Mouse (Mus musculus) CH12.LX (cell line): ENCODE measurements around the gene Akap10. TPM values are rescaled to one million over a fixed set of nuclear protein-coding genes. Genes with fewer than 3 reads are reported as not detected.
A peak's percentile ranks its signal among the peaks of the same experiment; 100 is the strongest.

ENCODE experiments used
- DNase-seq: peaks from one replicate; pipeline ENCODE4 v3.0.0-alpha.2; 2013; ENCODE audit errors: extremely low read depth
- H3K27ac ChIP-seq: 2 replicates; pipeline ENCODE4 v1.5.1; 2012; ENCODE audit warnings: low read depth, mild to moderate bottlenecking, control low read depth, moderate library complexity; ENCODE audit not compliant: insufficient read depth
- H3K27me3 ChIP-seq: replicated peaks from 2 replicates; pipeline ENCODE3; 2012; ENCODE audit warnings: inconsistent platforms
- H3K36me3 ChIP-seq, 2 experiments: replicated peaks in 1 of 2; 2 replicates each; pipeline versions ENCODE3 to v1.6.1; 2012; ENCODE audit warnings: inconsistent platforms in 1 of 2, low read length in 1 of 2, mild to moderate bottlenecking in 1 of 2, mixed read lengths in 1 of 2, moderate library complexity in 1 of 2; ENCODE audit not compliant: control insufficient read depth in 1 of 2, insufficient read depth in 1 of 2
- H3K4me1 ChIP-seq, 2 experiments: 2 replicates each; pipeline ENCODE4 v1.6.1; 2012; ENCODE audit warnings: inconsistent platforms in 1 of 2, moderate library complexity in 1 of 2; ENCODE audit not compliant: insufficient read depth in 2 of 2, control insufficient read depth in 1 of 2
- H3K4me2 ChIP-seq: 2 replicates; pipeline ENCODE4 v1.6.1; 2012; ENCODE audit warnings: low read depth, mild to moderate bottlenecking, control low read depth; ENCODE audit not compliant: poor library complexity, insufficient read depth, severe bottlenecking
- H3K4me3 ChIP-seq, 3 experiments: fragments of 150-350 bp in 1 of 3; sonication (generic) in 1 of 3; replicated peaks in 1 of 3; 2 replicates each; pipeline versions ENCODE3 to v1.5.1; 2011 to 2012; ENCODE audit warnings: low read depth in 2 of 3, low read length in 2 of 3, mild to moderate bottlenecking in 2 of 3, moderate library complexity in 2 of 3, control low read depth in 1 of 3, improper control_type of control experiment in 1 of 3, inconsistent platforms in 1 of 3, mixed read lengths in 1 of 3; ENCODE audit not compliant: poor library complexity in 1 of 3
- H3K79me2 ChIP-seq: replicated peaks from 2 replicates; pipeline ENCODE4 v1.6.1; 2012; ENCODE audit warnings: mild to moderate bottlenecking, moderate library complexity; ENCODE audit not compliant: control insufficient read depth, poor library complexity, insufficient read depth, severe bottlenecking; ENCODE audit errors: extremely low read depth
- H3K9ac ChIP-seq: 2 replicates; pipeline ENCODE4 v1.6.1; 2012; ENCODE audit warnings: low read depth, mild to moderate bottlenecking, control low read depth, moderate library complexity; ENCODE audit not compliant: insufficient read depth
- H3K9me3 ChIP-seq: replicated peaks from 2 replicates; pipeline ENCODE3; 2012; ENCODE audit warnings: low read length, inconsistent platforms, mixed read lengths
- CHD1 ChIP-seq: IDR thresholded peaks from 2 replicates; pipeline ENCODE4 v1.6.1; 2012; ENCODE audit warnings: low read depth, low read length, improper control_type of control experiment, inconsistent platforms
- CTCF ChIP-seq, 2 experiments: IDR thresholded peaks in 1 of 2; conservative IDR thresholded peaks in 1 of 2; 2 replicates each; pipeline ENCODE4 v1.5.1; 2011 to 2012; ENCODE audit warnings: low read depth in 2 of 2, low read length in 2 of 2, improper control_type of control experiment in 1 of 2, inconsistent platforms in 1 of 2, mild to moderate bottlenecking in 1 of 2, moderate library complexity in 1 of 2
- GABPA ChIP-seq: IDR thresholded peaks from 2 replicates; pipeline ENCODE4 v1.6.1; 2012; ENCODE audit warnings: low read depth, low read length, improper control_type of control experiment, inconsistent platforms; ENCODE audit not compliant: insufficient replicate concordance
- MAFK ChIP-seq: IDR thresholded peaks from 2 replicates; pipeline ENCODE4 v1.6.1; 2011; ENCODE audit warnings: low read length, improper control_type of control experiment; ENCODE audit not compliant: insufficient replicate concordance
- MAX ChIP-seq: IDR thresholded peaks from 2 replicates; pipeline ENCODE4 v1.6.1; 2011; ENCODE audit warnings: low read length, improper control_type of control experiment
- MEF2A ChIP-seq: IDR thresholded peaks from 2 replicates; pipeline ENCODE4 v1.6.1; 2014; ENCODE audit warnings: low read depth, mild to moderate bottlenecking, inconsistent platforms, low read length, improper control_type of control experiment, borderline replicate concordance
- MYC ChIP-seq: IDR thresholded peaks from 2 replicates; pipeline ENCODE4 v1.6.1; 2011; ENCODE audit warnings: low read depth, mild to moderate bottlenecking, improper control_type of control experiment, low read length
- PAX5 ChIP-seq: IDR thresholded peaks from 2 replicates; pipeline ENCODE4 v1.6.1; 2012; ENCODE audit warnings: low read length, inconsistent platforms, mixed read lengths
- POLR2A ChIP-seq: IDR thresholded peaks from 2 replicates; pipeline ENCODE4 v1.6.1; 2011; ENCODE audit warnings: low read depth, mild to moderate bottlenecking, improper control_type of control experiment, low read length
- RCOR1 ChIP-seq: conservative IDR thresholded peaks from 2 replicates; pipeline ENCODE4 v1.6.1; 2012; ENCODE audit warnings: low read depth, mild to moderate bottlenecking, inconsistent platforms, low read length, improper control_type of control experiment
- SMC3 ChIP-seq: IDR thresholded peaks from 2 replicates; pipeline ENCODE4 v1.6.1; 2011; ENCODE audit warnings: low read depth, low read length, improper control_type of control experiment
- TBP ChIP-seq: conservative IDR thresholded peaks from 2 replicates; pipeline ENCODE4 v1.6.1; 2011; ENCODE audit warnings: low read depth, low read length, improper control_type of control experiment
- TCF12 ChIP-seq: IDR thresholded peaks from 2 replicates; pipeline ENCODE4 v1.6.1; 2014; ENCODE audit warnings: low read depth, mild to moderate bottlenecking, inconsistent platforms, low read length, improper control_type of control experiment
- UBTF ChIP-seq: IDR thresholded peaks from 2 replicates; pipeline ENCODE4 v1.6.1; 2012; ENCODE audit warnings: low read depth, mild to moderate bottlenecking, inconsistent platforms, low read length, improper control_type of control experiment, moderate library complexity
- USF2 ChIP-seq: conservative IDR thresholded peaks from 2 replicates; pipeline ENCODE4 v1.6.1; 2011; ENCODE audit warnings: low read depth, low read length, improper control_type of control experiment
- ZC3H11A ChIP-seq: IDR thresholded peaks from 2 replicates; pipeline ENCODE4 v1.6.1; 2012; ENCODE audit warnings: low read depth, mild to moderate bottlenecking, inconsistent platforms, low read length, improper control_type of control experiment
- ZKSCAN1 ChIP-seq: IDR thresholded peaks from 2 replicates; pipeline ENCODE4 v1.6.1; 2012; ENCODE audit warnings: low read depth, inconsistent platforms, low read length, improper control_type of control experiment, borderline replicate concordance
- ZMIZ1 ChIP-seq: IDR thresholded peaks from 2 replicates; pipeline ENCODE4 v1.6.1; 2012; ENCODE audit warnings: low read depth, mild to moderate bottlenecking, inconsistent platforms, low read length, improper control_type of control experiment
- ZNF384 ChIP-seq: IDR thresholded peaks from 2 replicates; pipeline ENCODE4 v1.6.1; 2012; ENCODE audit warnings: low read depth, low read length, improper control_type of control experiment, inconsistent platforms
- dilution Hi-C: fragments of 300-500 bp; cut with MboI; formaldehyde crosslinking; loops from 2 replicates; pipeline ENCODE4 v1.14.3; 2020; ENCODE audit warnings: low sequenced_read_pairs; ENCODE audit not compliant: extremely low pct_unique_long_range_greater_than_20kb, extremely low pct_ligation_motif_present
- in situ Hi-C: fragments of 300-500 bp; cut with MboI; formaldehyde crosslinking; loops from 3 replicates; pipeline ENCODE4 v1.14.3; 2019; ENCODE audit warnings: low sequenced_read_pairs, low pct_ligation_motif_present, low pct_unique_long_range_greater_than_20kb, mixed read lengths
- polyA plus RNA-seq: library from polyadenylated mRNA; unstranded; fragments of >175 nt; gene quantifications from 2 replicates; pipeline ENCODE4 v1.2.1, GENCODE M21; 2012; ENCODE audit warnings: low read depth; ENCODE audit not compliant: insufficient read length
- total RNA-seq, 2 experiments: library from RNA; depleted of rRNA; stranded (reverse); fragments of 300-350 nt in 1 of 2; fragments of >200 nt in 1 of 2; gene quantifications; 2 replicates each; pipeline ENCODE4 v1.2.3; 2012 to 2014

Akap10 gene
- total and polyA plus RNA-seq, 3 experiments: 24.1 to 38.4 (median 25.3) TPM

DNA sequence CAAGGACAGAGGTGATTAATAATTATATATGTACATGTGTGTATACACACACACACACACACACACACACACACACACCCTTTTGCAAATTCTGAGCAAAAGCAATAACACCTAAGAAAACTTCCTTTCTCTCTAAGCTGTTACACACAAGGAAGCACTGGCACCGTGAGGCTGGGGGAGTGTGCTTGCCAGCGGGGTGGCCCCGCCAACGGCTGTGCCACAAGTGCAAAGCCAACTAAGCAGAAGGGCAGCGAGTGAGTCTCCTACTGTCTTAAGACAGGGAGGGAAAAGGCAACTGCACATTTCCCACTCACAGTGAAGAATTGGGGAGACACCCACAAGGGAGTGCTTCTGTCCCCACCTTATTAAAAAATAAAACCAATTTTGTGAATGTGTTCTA lies 58.2 kb downstream of the Akap10 start (continued):
- TF ChIP-seq ZC3H11A: no peak
- TF ChIP-seq, all 38 proteins: peak for 0

DNA sequence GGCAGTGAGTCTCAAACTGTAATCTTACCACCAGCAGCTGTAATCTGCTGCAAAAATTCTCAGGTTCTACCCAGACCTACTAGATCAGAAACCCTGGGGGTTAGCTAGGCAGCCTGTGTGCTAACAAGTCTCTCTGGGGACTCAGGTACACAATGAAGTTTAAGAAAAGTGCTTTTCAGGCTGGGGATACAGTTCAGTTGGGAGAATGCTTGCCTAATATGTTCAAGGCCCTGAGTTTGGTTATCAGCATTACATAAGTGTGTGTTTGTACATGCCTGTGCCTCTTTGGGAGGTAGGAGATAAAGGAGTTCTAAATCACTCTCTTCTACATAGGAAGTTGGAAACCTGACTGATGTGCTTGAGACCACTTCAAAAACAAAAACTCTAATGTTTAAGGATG lies 63.2 kb downstream of the Akap10 start:
- TF ChIP-seq MAX (no peak), ZMIZ1 (no peak), CTCF (conservative IDR thresholded peaks at IDR 0.05 in 1 of 2, IDR thresholded peaks at IDR 0.05 in 1 of 2; ENCODE audit: low read depth in 2 of 2, low read length in 2 of 2) (no peak)
- in situ Hi-C loops (no loop called here), dilution Hi-C loops (no loop called here)
- DNase-seq: no peak
- H3K9ac ChIP-seq: no peak overlapping the region
- no peak overlapping the region for H3K4me3 ChIP-seq
- H3K4me2 ChIP-seq: no peak overlapping the region
- no peaks in the 10 kb centered on the region for H3K79me2 ChIP-seq
- H3K4me1 ChIP-seq: peaks cover 3 to 10% of the 10 kb centered on the region in 2 experiments; a peak in 3 of 4 replicates
- no peaks in the 10 kb centered on the region for H3K27me3 ChIP-seq
- no peak overlapping the region for H3K27ac ChIP-seq
- H3K9me3 ChIP-seq: no peaks in the 10 kb centered on the region
- peaks cover 26 to 62% of the 10 kb centered on the region in 2 experiments for H3K36me3 ChIP-seq

DNA sequence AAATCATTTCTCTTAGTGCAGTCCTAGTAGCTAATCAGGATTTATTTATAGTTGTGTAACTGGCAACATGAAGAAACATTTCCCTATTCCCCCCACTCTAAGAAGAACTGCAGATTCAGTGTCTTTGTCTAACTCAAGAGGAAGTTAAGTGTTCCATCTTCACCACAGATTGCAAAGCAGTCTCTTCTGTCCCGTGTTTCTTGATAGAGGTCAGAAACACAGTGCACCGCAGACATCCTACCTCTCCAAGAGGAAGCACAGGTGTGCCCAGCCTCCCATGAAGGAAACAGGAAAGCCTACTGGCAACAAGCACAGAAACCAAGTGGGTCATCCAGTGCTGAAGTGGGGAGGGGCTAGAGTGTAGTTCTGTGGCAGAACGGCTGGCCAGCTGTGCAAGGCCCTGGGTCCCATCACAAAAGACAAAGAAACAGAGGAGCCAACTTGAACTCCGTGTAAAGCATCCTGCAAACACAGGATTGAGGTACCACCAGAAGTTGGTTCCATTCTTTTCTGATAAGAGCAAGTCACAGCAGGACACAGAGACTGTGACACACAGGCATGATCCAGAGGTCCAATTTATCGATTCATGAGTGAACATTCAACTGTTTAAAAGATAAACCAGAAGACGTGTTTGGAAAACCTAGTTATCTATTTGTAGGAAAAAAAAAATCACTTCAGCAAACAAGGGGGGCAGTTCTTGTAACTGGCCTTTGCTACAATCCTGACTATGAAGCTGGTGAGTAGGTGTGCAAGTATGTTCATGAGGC lies 68.1 kb downstream of the Akap10 start:
- Histone ChIP-seq H3K27me3 (no peaks in the 10 kb centered on the region), H3K27ac (no peak overlapping the region), H3K9me3 (no peaks in the 10 kb centered on the region), H3K4me3 (no peak overlapping the region), H3K4me1 (peaks cover 4 to 19% of the 10 kb centered on the region in 2 experiments; a peak in 3 of 4 replicates), H3K4me2 (no peak overlapping the region), H3K36me3 (peaks cover 2 to 20% of the 10 kb centered on the region in 2 experiments), H3K79me2 (no peaks in the 10 kb centered on the region), H3K9ac (no peak overlapping the region)
- dilution Hi-C loops: no loop called here
- in situ Hi-C loops: no loop called here
- TF ChIP-seq PAX5 (no peak), UBTF (no peak), RCOR1 (no peak), MEF2A (no peak), ZKSCAN1 (no peak), MAFK (no peak), USF2 (no peak), TBP (no peak), CTCF (conservative IDR thresholded peaks at IDR 0.05 in 1 of 2, IDR thresholded peaks at IDR 0.05 in 1 of 2; ENCODE audit: low read depth in 2 of 2, low read length in 2 of 2) (no peak), MYC (no peak), CHD1 (no peak), POLR2A (no peak), TCF12 (no peak), ZNF384 (no peak), SMC3 (no peak), GABPA (no peak)
- peak; percentile 34 for DNase-seq
